Mouse (Mus musculus) limb, embryonic 14.5 days (tissue): ENCODE measurements around the gene Clec3a. TPM values are rescaled to one million over a fixed set of nuclear protein-coding genes. Genes with fewer than 3 reads are reported as not detected.

Experiments
- ATAC-seq: fragments of 200-750 bp; cut with Nextera tagmentation; 2 replicates; pipeline ENCODE4 v1.8.0; 2017; ENCODE audit warnings: low read depth, moderate number of reproducible peaks, moderate TSS enrichment; ENCODE audit not compliant: low FRiP score
- DNase-seq: peaks from one replicate; pipeline ENCODE4 v3.0.0-alpha.2; 2015; ENCODE audit warnings: low spot score
- H3K27ac ChIP-seq: fragments of 300-500 bp; sonication (generic); replicated peaks from 2 replicates; pipeline ENCODE4 v1.5.1; 2014; ENCODE audit warnings: low read depth, mild to moderate bottlenecking, low read length, moderate library complexity, mixed read lengths
- H3K27me3 ChIP-seq: fragments of 300-500 bp; sonication (generic); 2 replicates; pipeline ENCODE4 v1.6.1; 2014; ENCODE audit warnings: low read length, mixed read lengths; ENCODE audit not compliant: control insufficient read depth, insufficient read depth
- H3K36me3 ChIP-seq: fragments of 300-500 bp; sonication (generic); 2 replicates; pipeline ENCODE4 v1.6.1; 2014; ENCODE audit warnings: mild to moderate bottlenecking, low read length, moderate library complexity, mixed read lengths; ENCODE audit not compliant: control insufficient read depth, insufficient read depth
- H3K4me1 ChIP-seq: fragments of 300-500 bp; sonication (generic); 2 replicates; pipeline ENCODE4 v1.6.1; 2014; ENCODE audit warnings: antibody characterized with exemption, low read length, mixed read lengths; ENCODE audit not compliant: control insufficient read depth, insufficient read depth
- H3K4me2 ChIP-seq: fragments of 300-500 bp; sonication (generic); replicated peaks from 2 replicates; pipeline ENCODE4 v1.6.1; 2014; ENCODE audit warnings: low read depth, mild to moderate bottlenecking, low read length, moderate library complexity; ENCODE audit not compliant: severe bottlenecking
- H3K4me3 ChIP-seq: fragments of 300-500 bp; sonication (generic); replicated peaks from 2 replicates; pipeline ENCODE4 v1.5.1; 2014; ENCODE audit warnings: low read length
- H3K9ac ChIP-seq: fragments of 300-500 bp; sonication (generic); 2 replicates; pipeline ENCODE4 v1.6.1; 2014; ENCODE audit warnings: mild to moderate bottlenecking, low read depth, low read length, moderate library complexity; ENCODE audit not compliant: severe bottlenecking
- H3K9me3 ChIP-seq: fragments of 300-500 bp; sonication (generic); 2 replicates; pipeline ENCODE4 v1.6.1; 2016; ENCODE audit warnings: low read length; ENCODE audit not compliant: control insufficient read depth
- POLR2A ChIP-seq: fragments of 200-500 bp; IDR thresholded peaks from 2 replicates; pipeline ENCODE4 v1.8.0; 2012; ENCODE audit warnings: inconsistent platforms, mild to moderate bottlenecking, moderate library complexity, borderline replicate concordance; ENCODE audit not compliant: insufficient read depth, insufficient read length; ENCODE audit errors: extremely low read depth
- WGBS: fragments of 180-500 bp; shearing (Covaris S2); extraction: QIAGEN DNeasy Blood & Tissue Kit; methylation state at CpG from one replicate; pipeline ENCODE4 v1.1.7; 2014; 5-methylcytosine and 5-hydroxymethylcytosine counted together
- polyA plus RNA-seq, 2 experiments: library from polyadenylated mRNA; depleted of rRNA in 1 of 2; stranded (reverse) in 1 of 2; unstranded in 1 of 2; fragments of >200 nt; fragmentation: Nextera tagmentation in 1 of 2; extraction: Ambion mirVana in 1 of 2; gene quantifications; 2 replicates each; pipeline versions ENCODE4 v1.2.1 to v1.2.3; 2012 to 2014

Gene Clec3a
- polyA plus RNA-seq, 2 experiments = 3.4 to 8.3 TPM

GRCm38 (mm10) chr8:114441616-114442015 is 23.7 kb downstream of the Clec3a start:
- no peak overlapping the region for H3K27ac ChIP-seq
- H3K9me3 ChIP-seq = no peaks in the 10 kb centered on the region
- H3K4me3 ChIP-seq = no peak overlapping the region
- WGBS = 83% methylated on average over 4 of the region's 4 CpGs
- no peak for TF ChIP-seq POLR2A
- no peak overlapping the region for H3K9ac ChIP-seq
- H3K36me3 ChIP-seq = no peaks in the 10 kb centered on the region
- peaks cover 4% of the 10 kb centered on the region for H3K4me1 ChIP-seq
- ATAC-seq (no peak), DNase-seq (no peak)
- H3K27me3 ChIP-seq = no peaks in the 10 kb centered on the region
- no peak overlapping the region for H3K4me2 ChIP-seq

GRCm38 (mm10) chr8:114446884-114447283 is 29.0 kb downstream of the Clec3a start:
- Histone ChIP-seq H3K9me3 (no peaks in the 10 kb centered on the region), H3K36me3 (0 out of 2 replicates have a peak, but pooled peaks cover 3% of the 10 kb centered on the region), H3K9ac (no peak overlapping the region), H3K27ac (no peak overlapping the region), H3K4me2 (no peak overlapping the region), H3K27me3 (no peaks in the 10 kb centered on the region), H3K4me3 (no peak overlapping the region), H3K4me1 (no peaks in the 10 kb centered on the region)
- TF ChIP-seq POLR2A = no peak
- DNase-seq = no peak
- no peak for ATAC-seq
- WGBS = 67% methylated on average over 7 of the region's 7 CpGs

- ATAC-seq (no peak), DNase-seq (no peak)
- H3K27ac ChIP-seq = no peak overlapping the region
- 0 out of 2 replicates have a peak, but pooled peaks cover 3% of the 10 kb centered on the region for H3K36me3 ChIP-seq
- no peaks in the 10 kb centered on the region for H3K9me3 ChIP-seq
- TF ChIP-seq POLR2A = no peak
- WGBS = 80% methylated on average over 8 of the region's 8 CpGs
- no peak overlapping the region for H3K9ac ChIP-seq
- H3K4me1 ChIP-seq = no peaks in the 10 kb centered on the region
- H3K4me2 ChIP-seq = no peak overlapping the region
- H3K27me3 ChIP-seq = no peaks in the 10 kb centered on the region
- H3K4me3 ChIP-seq = no peak overlapping the region
These were observed 34.4 kb downstream of the Clec3a start for GRCm38 (mm10) chr8:114452278-114452677.

GRCm38 (mm10) chr8:114452781-114453221 is 34.9 kb downstream of the Clec3a start:
- DNase-seq (peak; percentile 91), ATAC-seq (no peak)
- Histone ChIP-seq H3K4me2 (no peak overlapping the region), H3K27me3 (no peaks in the 10 kb centered on the region), H3K9me3 (no peaks in the 10 kb centered on the region), H3K36me3 (0 out of 2 replicates have a peak, but pooled peaks cover 3% of the 10 kb centered on the region), H3K4me3 (no peak overlapping the region), H3K27ac (no peak overlapping the region), H3K4me1 (no peaks in the 10 kb centered on the region), H3K9ac (no peak overlapping the region)
- TF ChIP-seq POLR2A = no peak
- WGBS = 23% methylated on average over 9 of the region's 9 CpGs

GRCm38 (mm10) chr8:114455302-114455701 is 37.4 kb downstream of the Clec3a start:
- no peaks in the 10 kb centered on the region for H3K9me3 ChIP-seq
- TF ChIP-seq POLR2A = no peak
- DNase-seq (no peak), ATAC-seq (no peak)
- no peaks in the 10 kb centered on the region for H3K27me3 ChIP-seq
- no peak overlapping the region for H3K9ac ChIP-seq
- no peaks in the 10 kb centered on the region for H3K4me1 ChIP-seq
- H3K4me2 ChIP-seq = no peak overlapping the region
- no peak overlapping the region for H3K27ac ChIP-seq
- no peaks in the 10 kb centered on the region for H3K36me3 ChIP-seq
- H3K4me3 ChIP-seq = no peak overlapping the region
- 89% methylated on average over 8 of the region's 8 CpGs for WGBS

- no peaks in the 10 kb centered on the region for H3K4me1 ChIP-seq
- no peak overlapping the region for H3K27ac ChIP-seq
- TF ChIP-seq POLR2A = no peak
- 68% methylated on average over 15 of the region's 15 CpGs for WGBS
- H3K4me3 ChIP-seq = no peak overlapping the region
- ATAC-seq = no peak
- no peaks in the 10 kb centered on the region for H3K9me3 ChIP-seq
- H3K9ac ChIP-seq = no peak overlapping the region
- no peak overlapping the region for H3K4me2 ChIP-seq
- DNase-seq = no peak
- no peaks in the 10 kb centered on the region for H3K27me3 ChIP-seq
- H3K36me3 ChIP-seq = no peaks in the 10 kb centered on the region
These were observed 38.1 kb downstream of the Clec3a start for GRCm38 (mm10) chr8:114455953-114456352.
